Mouse (Mus musculus) bone marrow macrophage, adult 2 months (primary cell): ENCODE data around the gene Specc1l.

ENCODE experiments used
- CTCF ChIP-seq: IDR thresholded peaks from 2 replicates; pipeline ENCODE4 v1.5.1; 2012; ENCODE audit warnings: low read depth, mild to moderate bottlenecking, low read length, moderate library complexity
- POLR2A ChIP-seq: IDR thresholded peaks from 2 replicates; pipeline ENCODE4 v1.6.1; 2012; ENCODE audit warnings: mild to moderate bottlenecking, low read depth, low read length, borderline replicate concordance

DNA sequence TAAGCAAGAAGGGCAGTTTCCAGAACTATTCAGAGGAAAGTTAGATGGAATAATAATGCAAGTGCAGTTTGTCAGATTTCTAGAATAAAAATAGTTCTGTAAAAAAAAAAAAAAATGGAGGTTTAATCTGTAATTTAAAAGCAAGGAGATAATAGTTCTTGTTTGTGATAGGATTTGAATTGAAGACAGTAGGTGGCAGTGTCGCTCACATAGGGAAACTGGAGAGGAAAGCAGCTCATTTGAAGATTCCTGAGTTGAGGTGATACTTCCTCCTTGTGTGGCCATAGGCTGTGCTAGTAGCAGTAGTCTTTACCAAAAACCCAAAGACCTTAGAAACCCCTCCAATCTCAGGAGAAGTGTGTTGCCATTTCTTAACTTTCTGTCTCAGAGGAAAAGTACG is 43.2 kb downstream of the Specc1l start:
- no peak for TF ChIP-seq CTCF
- TF ChIP-seq POLR2A = no peak
